Mouse (Mus musculus) gastrocnemius, postnatal 14 days (tissue): ENCODE data around the gene Ppdpf. TPM values are rescaled to one million over a fixed set of nuclear protein-coding genes. Genes with fewer than 3 reads are reported as not detected.

ENCODE experiments used
- DNase-seq: peaks from one replicate; pipeline ENCODE4 v3.0.0; 2021; ENCODE audit warnings: mixed read lengths
- intact Hi-C: fragments of 180-260 bp; cut with DNase I; formaldehyde crosslinking; loops from one replicate; pipeline ENCODE4 v1.15.1; 2025; ENCODE audit warnings: low total_unique reads
- long read RNA-seq, 2 experiments: library from polyadenylated mRNA; stranded (forward); transcript quantifications; one replicate each; pipeline ENCODE4 v2.0.0; 2021
- total RNA-seq, 2 experiments: library from RNA; stranded (reverse); gene quantifications; 2 replicates each; pipeline ENCODE4 v1.2.3; 2021

Gene Ppdpf
- total RNA-seq, result 10 to 100 TPM; 52.9 to 58.5 TPM
- long read RNA-seq, experiment 1, transcript Ppdpf-202 (5 exons, 689 nt), result minor isoform, 12 of 65 reads
- long read RNA-seq, experiment 1, transcript Ppdpf-201 (5 exons, 1,160 nt), result major isoform, 17 of 65 reads
- long read RNA-seq, experiment 1, transcript Ppdpf-206 (4 exons, 750 nt), result minor isoform, 6 of 65 reads
- long read RNA-seq, experiment 1, transcript Ppdpf-205 (3 exons, 771 nt), result minor isoform, 13 of 65 reads
- long read RNA-seq, experiment 1, partial matches to known transcripts, result 9 of 65 reads
- long read RNA-seq, experiment 1, other reads (novel, unspliced or antisense), result 1 of 65 reads
- long read RNA-seq, experiment 2, transcript Ppdpf-205 (3 exons, 771 nt), result major isoform, 17 of 62 reads
- long read RNA-seq, experiment 2, transcript Ppdpf-201 (5 exons, 1,160 nt), result minor isoform, 15 of 62 reads
- long read RNA-seq, experiment 2, transcript Ppdpf-206 (4 exons, 750 nt), result minor isoform, 12 of 62 reads
- long read RNA-seq, experiment 2, transcript Ppdpf-202 (5 exons, 689 nt), result minor isoform, 11 of 62 reads
- long read RNA-seq, experiment 2, partial matches to known transcripts, result 1 of 62 reads
- long read RNA-seq, experiment 2, other reads (novel, unspliced or antisense), result 2 of 62 reads

GRCm38 (mm10) chr2:181187121-181188000, at the start of gene Ppdpf:
TSS of gene Ppdpf (plus strand) at chr2:181187247.
- intact Hi-C loops, result no loop called here
- peak; percentile 91 for DNase-seq

DNA sequence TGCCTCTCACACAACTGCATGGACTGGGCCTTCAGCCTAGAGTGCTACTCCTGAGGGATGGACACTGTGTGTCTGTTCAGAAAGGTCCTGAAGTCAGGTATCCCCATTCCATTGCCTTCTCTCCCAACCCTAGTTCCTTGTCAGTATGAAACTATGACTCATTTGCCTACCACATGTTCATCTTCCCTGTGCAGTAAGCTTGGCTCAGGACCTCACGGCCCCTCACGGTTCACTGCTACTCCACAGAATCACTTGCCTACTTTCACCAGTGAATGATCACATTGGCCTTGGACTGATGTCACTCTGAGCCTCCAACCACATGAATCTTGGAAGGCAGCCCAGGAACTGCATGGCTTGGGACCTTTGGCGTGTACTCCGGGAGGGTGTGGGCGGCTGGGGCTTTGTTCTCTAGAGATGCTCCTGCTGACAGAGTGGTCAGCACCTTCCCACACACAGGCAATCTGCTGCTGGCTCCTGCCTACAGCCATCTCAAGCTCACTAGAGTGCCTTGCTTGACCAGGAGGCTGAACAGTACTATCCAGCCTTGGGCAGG, 47.3 kb upstream of the Ppdpf start:
- DNase-seq, result no peak
- intact Hi-C loops, result no loop called here

DNA sequence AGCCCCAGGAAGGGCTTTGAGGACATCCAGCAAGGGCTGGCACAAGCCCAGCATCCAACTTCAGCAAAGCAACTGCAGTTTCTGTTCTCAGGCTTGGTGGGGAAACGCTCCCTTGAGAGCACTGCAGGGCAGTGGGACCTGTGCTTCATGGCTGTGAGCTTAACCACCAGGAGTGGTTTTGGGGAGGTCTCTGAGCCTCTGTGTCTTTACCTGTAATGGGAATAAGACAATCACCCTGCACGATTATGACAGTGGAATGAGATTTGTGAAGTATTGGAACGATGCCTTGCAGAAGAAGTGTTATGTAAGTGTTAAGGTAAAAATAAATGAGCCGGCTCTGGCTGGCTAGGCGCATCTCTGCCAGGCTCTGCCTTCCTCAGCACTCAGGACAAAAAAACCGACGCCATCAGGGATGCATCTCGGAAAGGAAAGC, 44.3 kb upstream of the Ppdpf start:
- intact Hi-C loops, result no loop called here

DNA sequence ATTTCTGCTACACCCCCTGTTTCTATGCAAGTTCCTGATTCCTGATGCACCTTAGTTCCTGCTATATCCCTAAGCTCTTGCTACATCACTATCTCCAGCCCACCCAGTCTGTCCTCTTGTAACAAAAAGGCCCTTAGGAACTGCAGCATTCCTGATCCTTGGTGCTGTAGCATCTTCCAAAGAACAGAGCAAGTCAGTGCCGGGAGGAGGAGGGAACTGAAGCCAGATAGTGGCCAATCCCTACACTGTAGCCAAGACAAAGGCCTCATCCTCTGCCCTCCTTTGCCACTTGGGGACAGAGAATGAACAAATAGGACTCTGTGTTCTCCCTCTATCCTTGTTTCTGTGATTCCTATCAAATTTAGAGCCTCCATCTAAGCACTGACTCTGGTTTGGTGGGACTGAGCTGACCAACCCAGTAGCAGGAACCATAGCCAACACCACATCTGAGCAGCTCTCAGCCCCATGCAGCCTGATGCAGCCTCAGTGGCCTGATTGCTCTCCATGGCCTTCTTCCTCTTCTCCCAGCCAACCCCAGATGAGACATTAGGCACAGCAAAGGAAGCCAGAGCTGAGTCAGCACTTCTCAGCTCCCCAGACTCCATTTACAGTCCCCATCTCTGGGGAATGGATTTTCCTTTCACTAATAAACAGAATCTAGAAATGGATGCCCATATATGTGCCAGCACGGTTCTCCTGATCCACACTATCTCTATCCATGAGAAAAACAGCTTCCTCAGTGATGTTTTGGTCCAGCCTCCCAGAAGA, 43.4 kb upstream of the Ppdpf start:
- intact Hi-C loops, result no loop called here
- no peak for DNase-seq

More for the DNA sequence above, 44.3 kb upstream of the Ppdpf start:
- no peak for DNase-seq

DNA sequence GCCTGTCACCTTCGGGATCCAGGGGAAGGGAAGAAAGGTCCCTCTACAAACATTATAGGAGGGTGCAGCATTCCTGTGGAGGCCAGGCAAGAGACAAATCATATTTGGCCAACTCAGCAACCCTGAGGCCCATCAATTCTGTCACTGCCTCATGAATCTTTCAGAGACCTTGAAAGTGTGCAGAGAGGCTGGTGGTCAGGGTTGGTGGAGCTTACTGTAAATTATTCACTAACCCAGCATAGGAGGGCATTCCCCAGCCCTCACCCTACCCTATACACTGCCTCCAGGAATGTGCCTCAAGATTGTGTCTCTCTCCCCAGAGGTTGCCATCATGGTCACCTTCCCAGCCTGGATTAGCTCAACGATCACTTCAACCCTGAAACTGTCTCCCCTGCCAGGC, 42.4 kb upstream of the Ppdpf start:
- no peak for DNase-seq
- intact Hi-C loops, result no loop called here

- DNase-seq, result no peak
- intact Hi-C loops, result no loop called here
These were observed 40.0 kb upstream of the Ppdpf start for GRCm38 (mm10) chr2:181146976-181147545.

GRCm38 (mm10) chr2:181147546-181148317, 39.3 kb upstream of the Ppdpf start:
- no peak for DNase-seq
- intact Hi-C loops, result no loop called here

- no peak for DNase-seq
- intact Hi-C loops, result no loop called here
These were observed 38.6 kb upstream of the Ppdpf start for GRCm38 (mm10) chr2:181148318-181148955.

GRCm38 (mm10) chr2:181150281-181150680, 36.8 kb upstream of the Ppdpf start:
- no peak for DNase-seq
- intact Hi-C loops, result no loop called here

DNA sequence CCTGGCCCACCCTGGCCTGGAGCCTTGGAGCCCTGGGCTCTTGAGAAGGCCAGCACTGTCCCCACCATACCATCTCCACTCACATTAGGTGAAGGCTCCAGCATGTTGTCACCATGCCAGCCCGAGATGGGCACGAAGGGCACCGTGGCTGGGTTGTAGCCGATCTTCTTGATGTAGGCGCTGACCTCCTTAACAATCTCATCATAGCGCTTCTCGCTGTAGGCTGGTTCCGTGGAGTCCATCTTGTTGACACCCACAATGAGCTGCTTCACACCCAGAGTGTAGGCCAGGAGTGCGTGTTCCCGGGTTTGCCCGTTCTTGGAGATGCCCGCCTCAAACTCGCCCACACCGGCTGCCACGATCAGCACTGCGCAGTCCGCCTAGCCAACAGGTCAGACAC, 34.3 kb upstream of the Ppdpf start:
- no peak for DNase-seq
- intact Hi-C loops, result no loop called here

DNA sequence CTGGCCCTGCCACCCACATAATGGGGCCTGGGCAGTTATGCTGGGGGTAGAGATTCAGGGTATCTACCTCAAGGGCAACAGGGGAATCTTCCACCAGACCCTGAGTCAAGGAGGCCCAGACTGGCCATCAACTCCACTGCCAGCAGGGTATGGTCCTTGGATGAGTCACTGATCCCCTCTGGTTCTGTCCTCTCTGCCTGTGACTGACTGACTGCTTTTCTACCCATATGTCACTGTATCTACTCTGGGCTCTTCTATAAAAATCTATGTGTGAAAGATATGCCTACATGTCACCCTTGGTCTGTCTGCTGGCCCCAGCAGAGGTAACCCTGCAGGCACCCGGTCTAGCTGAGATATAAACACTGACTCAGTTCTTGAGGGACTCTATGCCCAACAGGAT, 33.9 kb upstream of the Ppdpf start:
- intact Hi-C loops, result no loop called here
- DNase-seq, result no peak

DNA sequence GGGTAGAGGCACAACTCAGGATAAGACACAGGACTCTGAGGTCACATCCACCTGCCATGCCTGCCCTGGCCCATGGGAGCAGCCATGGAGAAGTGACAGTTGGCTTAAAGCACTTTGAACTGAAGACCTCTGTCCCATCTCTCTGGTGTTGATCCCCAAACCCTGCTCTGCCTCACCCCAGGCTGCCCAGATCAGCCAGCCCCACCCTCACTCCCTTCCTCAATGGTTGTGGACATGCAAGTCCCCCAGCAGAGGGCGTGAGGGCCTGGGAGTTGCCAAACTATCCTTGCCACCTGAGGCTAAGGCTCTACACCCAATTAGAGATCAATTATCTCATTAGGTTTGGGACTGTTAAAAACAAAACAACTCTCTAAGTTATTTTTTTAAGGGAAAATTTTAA, 33.2 kb upstream of the Ppdpf start:
- no peak for DNase-seq
- intact Hi-C loops, result no loop called here

GRCm38 (mm10) chr2:181154361-181154760, 32.7 kb upstream of the Ppdpf start:
- intact Hi-C loops, result no loop called here
- DNase-seq, result no peak

DNA sequence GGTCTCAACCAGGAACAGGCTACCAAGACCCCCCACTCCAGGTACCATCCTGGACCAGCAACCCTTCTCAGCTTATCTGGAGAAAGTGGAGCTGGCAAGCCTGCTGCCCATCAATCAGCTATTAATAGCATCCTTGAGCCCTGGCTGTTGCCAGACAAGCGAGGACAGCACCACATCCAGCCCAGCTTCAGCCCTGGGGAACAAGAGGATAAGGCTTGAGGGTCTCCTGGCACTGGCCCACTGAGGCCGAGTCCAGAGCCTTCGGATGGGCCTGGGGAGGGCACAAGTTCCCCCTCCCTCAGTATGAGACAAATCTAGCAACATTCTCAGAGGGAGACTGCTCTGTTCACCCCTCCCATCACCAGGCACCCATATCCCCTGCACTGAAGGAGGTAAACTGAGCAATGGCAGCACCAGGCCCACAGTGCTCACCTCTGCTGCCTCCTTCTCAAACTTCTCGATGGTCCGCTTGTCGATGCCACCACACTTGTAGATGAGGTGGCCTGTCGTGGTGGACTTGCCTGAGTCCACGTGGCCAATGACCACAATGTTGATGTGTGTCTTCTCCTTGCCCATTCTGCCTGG, 32.1 kb upstream of the Ppdpf start:
- DNase-seq, result no peak
- intact Hi-C loops, result no loop called here

GRCm38 (mm10) chr2:181155801-181156200, 31.2 kb upstream of the Ppdpf start:
- DNase-seq, result peak; percentile 65
- intact Hi-C loops, result no loop called here

DNA sequence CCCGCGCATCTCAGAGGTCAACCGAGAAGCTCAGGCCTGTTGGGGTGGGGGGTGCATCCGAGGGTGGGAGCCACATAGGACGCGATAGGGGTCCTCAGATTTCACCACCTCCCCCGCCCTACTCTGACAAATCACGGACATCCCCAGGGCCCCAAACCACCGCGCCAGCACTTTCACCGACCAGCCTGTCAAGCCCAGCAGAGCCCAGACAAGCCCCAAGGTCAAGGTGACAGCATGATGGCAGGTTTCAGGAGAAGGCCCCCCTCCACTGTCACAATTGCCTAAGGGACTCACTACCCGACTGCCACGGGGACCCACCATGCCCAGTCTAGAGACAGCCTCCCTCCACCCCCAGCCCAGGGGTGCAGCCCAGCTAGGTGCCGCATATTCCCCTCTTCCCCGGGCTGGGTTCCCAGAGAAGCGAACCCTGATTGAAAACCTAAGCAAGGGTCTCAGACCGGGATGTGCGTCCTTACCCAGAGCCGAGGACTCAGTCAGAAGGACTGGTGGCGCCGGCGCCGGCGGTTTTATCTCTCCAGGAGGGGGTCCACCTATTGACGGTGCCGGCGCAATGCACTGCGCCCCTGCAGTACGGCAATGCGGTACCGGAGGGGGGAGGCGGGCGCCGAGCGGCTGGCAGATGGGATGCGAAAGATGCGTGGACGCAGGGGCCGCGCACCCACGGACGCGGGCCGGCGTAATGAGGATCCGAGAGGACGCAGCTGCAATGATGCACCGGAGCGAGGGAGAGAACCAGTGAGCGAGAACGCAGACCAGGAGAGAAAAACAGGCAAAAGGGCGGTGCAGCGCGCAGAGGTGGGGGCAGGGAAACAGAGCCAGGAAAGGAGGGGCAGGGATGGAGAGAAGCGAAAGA, 30.6 kb upstream of the Ppdpf start, which contains the start of gene Eef1a2:
Gene Eef1a2, minus strand, starts transcription at position 767 of the 874 bp plus-strand sequence.
- peak; percentile 50 for DNase-seq
- intact Hi-C loops, result no loop called here
